Mouse (Mus musculus): ENCODE results near the gene Mpc1. TPM values are rescaled to one million over a fixed set of nuclear protein-coding genes. Genes with fewer than 3 reads are reported as not detected.
"Not testable (repeated sequence)": the region's sequence is repeated elsewhere in the genome, so short reads cannot be mapped to it uniquely, and the experiment has no call there.

Mpc1 gene
- total and polyA plus RNA-seq, 3 experiments = 17.5 to 89.6 (median 59.4) TPM

- ATAC-seq (ENCODE audit: extremely low read depth, insufficient number of reproducible peaks, low FRiP score, poor library complexity, severe bottlenecking) (no peak), DNase-seq (ENCODE audit: low spot score) (no peak)
- Histone ChIP-seq H3K36me3 (replicated peaks) (peaks cover 22% of the 10 kb centered on the region), H3K9me3 (replicated peaks) (no peaks in the 10 kb centered on the region), H3K4me3 (ENCODE audit: low read depth, low read length) (no peak overlapping the region), H3K4me1 (ENCODE audit: insufficient read depth, low read depth, low read length) (no peaks in the 10 kb centered on the region; the same call in 1 of the 2 replicates), H3K27me3 (ENCODE audit: insufficient read depth, low read length) (0 out of 2 replicates have a peak, but pooled peaks cover 2% of the 10 kb centered on the region)
- TF ChIP-seq POLR2AphosphoS5 (IDR thresholded peaks at IDR 0.05; ENCODE audit: insufficient replicate concordance, low read depth, low read length) = no peak
- no peak for TF ChIP-seq TAL1 (conservative IDR thresholded peaks at IDR 0.05; ENCODE audit: low read depth, low read length)
- no peak for TF ChIP-seq CTCF (IDR thresholded peaks at IDR 0.05; ENCODE audit: low read depth, low read length)
- TF ChIP-seq GATA1 (IDR thresholded peaks at IDR 0.05; ENCODE audit: borderline replicate concordance, low read length) = no peak
- TF ChIP-seq GATA2 (IDR thresholded peaks at IDR 0.05; ENCODE audit: borderline replicate concordance, low read depth, low read length) = no peak
Observed at GRCm38 (mm10) chr17:8303671-8304070, 21.0 kb downstream of the Mpc1 start.

- H3K4me3 ChIP-seq (ENCODE audit: low read depth, low read length) = no peak overlapping the region
- ATAC-seq (ENCODE audit: extremely low read depth, insufficient number of reproducible peaks, low FRiP score, poor library complexity, severe bottlenecking) = no peak
Observed at GRCm38 (mm10) chr17:8305801-8306200, 23.1 kb downstream of the Mpc1 start.

GRCm38 (mm10) chr17:8310838-8311614 is 28.3 kb downstream of the Mpc1 start, which contains the start of gene Sft2d1:
Gene Sft2d1, plus strand, starts transcription at chr17:8311102.
- H3K9me3 ChIP-seq (replicated peaks) = no peaks in the 10 kb centered on the region
- no peak for TF ChIP-seq CTCF (IDR thresholded peaks at IDR 0.05; ENCODE audit: low read depth, low read length)
- no peak for TF ChIP-seq POLR2AphosphoS5 (IDR thresholded peaks at IDR 0.05; ENCODE audit: insufficient replicate concordance, low read depth, low read length)
- no peak for TF ChIP-seq TAL1 (conservative IDR thresholded peaks at IDR 0.05; ENCODE audit: low read depth, low read length)
- TF ChIP-seq GATA2 (IDR thresholded peaks at IDR 0.05; ENCODE audit: borderline replicate concordance, low read depth, low read length) = no peak
- TF ChIP-seq GATA1 (IDR thresholded peaks at IDR 0.05; ENCODE audit: borderline replicate concordance, low read length) = no peak
- peak; percentile 95 for ATAC-seq (ENCODE audit: extremely low read depth, insufficient number of reproducible peaks, low FRiP score, poor library complexity, severe bottlenecking)
- peak; percentile 88 for DNase-seq (ENCODE audit: low spot score)
- H3K4me1 ChIP-seq (ENCODE audit: insufficient read depth, low read depth, low read length) = peaks cover 30% of the 10 kb centered on the region
- 0 out of 2 replicates have a peak, but pooled peaks cover 2% of the 10 kb centered on the region for H3K27me3 ChIP-seq (ENCODE audit: insufficient read depth, low read length)
- peaks cover 34% of the 10 kb centered on the region for H3K36me3 ChIP-seq (replicated peaks)
- H3K4me3 ChIP-seq (ENCODE audit: low read depth, low read length) = peak within 1 kb of the TSS; percentile 89

More at GRCm38 (mm10) chr17:8305801-8306200, 23.1 kb downstream of the Mpc1 start:
- no peak for DNase-seq (ENCODE audit: low spot score)
- TF ChIP-seq POLR2AphosphoS5 (IDR thresholded peaks at IDR 0.05; ENCODE audit: insufficient replicate concordance, low read depth, low read length) (no peak), GATA2 (IDR thresholded peaks at IDR 0.05; ENCODE audit: borderline replicate concordance, low read depth, low read length) (no peak), TAL1 (conservative IDR thresholded peaks at IDR 0.05; ENCODE audit: low read depth, low read length) (no peak), CTCF (IDR thresholded peaks at IDR 0.05; ENCODE audit: low read depth, low read length) (no peak), GATA1 (IDR thresholded peaks at IDR 0.05; ENCODE audit: borderline replicate concordance, low read length) (no peak)
- peaks cover 3% of the 10 kb centered on the region; the same call in 1 of the 2 replicates for H3K4me1 ChIP-seq (ENCODE audit: insufficient read depth, low read depth, low read length)
- H3K27me3 ChIP-seq (ENCODE audit: insufficient read depth, low read length) = 0 out of 2 replicates have a peak, but pooled peaks cover 2% of the 10 kb centered on the region
- peaks cover 2% of the 10 kb centered on the region for H3K36me3 ChIP-seq (replicated peaks)
- H3K9me3 ChIP-seq (replicated peaks) = no peaks in the 10 kb centered on the region

GRCm38 (mm10) chr17:8311751-8312150 is 29.0 kb downstream of the Mpc1 start:
- H3K36me3 ChIP-seq (replicated peaks) = peaks cover 41% of the 10 kb centered on the region
- no peaks in the 10 kb centered on the region for H3K9me3 ChIP-seq (replicated peaks)
- H3K4me1 ChIP-seq (ENCODE audit: insufficient read depth, low read depth, low read length) = peaks cover 33% of the 10 kb centered on the region
- ATAC-seq (ENCODE audit: extremely low read depth, insufficient number of reproducible peaks, low FRiP score, poor library complexity, severe bottlenecking) (no peak), DNase-seq (ENCODE audit: low spot score) (no peak)
- 0 out of 2 replicates have a peak, but pooled peaks cover 2% of the 10 kb centered on the region for H3K27me3 ChIP-seq (ENCODE audit: insufficient read depth, low read length)
- H3K4me3 ChIP-seq (ENCODE audit: low read depth, low read length) = peak overlapping the region; percentile 89
- no peak for TF ChIP-seq GATA2 (IDR thresholded peaks at IDR 0.05; ENCODE audit: borderline replicate concordance, low read depth, low read length)
- TF ChIP-seq TAL1 (conservative IDR thresholded peaks at IDR 0.05; ENCODE audit: low read depth, low read length) = no peak
- no peak for TF ChIP-seq CTCF (IDR thresholded peaks at IDR 0.05; ENCODE audit: low read depth, low read length)
- TF ChIP-seq GATA1 (IDR thresholded peaks at IDR 0.05; ENCODE audit: borderline replicate concordance, low read length) = no peak
- TF ChIP-seq POLR2AphosphoS5 (IDR thresholded peaks at IDR 0.05; ENCODE audit: insufficient replicate concordance, low read depth, low read length) = no peak

- DNase-seq (ENCODE audit: low spot score) (no peak), ATAC-seq (ENCODE audit: extremely low read depth, insufficient number of reproducible peaks, low FRiP score, poor library complexity, severe bottlenecking) (no peak)
- TF ChIP-seq CTCF (IDR thresholded peaks at IDR 0.05; ENCODE audit: low read depth, low read length) (no peak), POLR2AphosphoS5 (IDR thresholded peaks at IDR 0.05; ENCODE audit: insufficient replicate concordance, low read depth, low read length) (no peak), GATA1 (IDR thresholded peaks at IDR 0.05; ENCODE audit: borderline replicate concordance, low read length) (no peak), GATA2 (IDR thresholded peaks at IDR 0.05; ENCODE audit: borderline replicate concordance, low read depth, low read length) (no peak)
- H3K4me1 ChIP-seq (ENCODE audit: insufficient read depth, low read depth, low read length) = peaks cover 33% of the 10 kb centered on the region
- H3K36me3 ChIP-seq (replicated peaks) = peaks cover 60% of the 10 kb centered on the region
- H3K4me3 ChIP-seq (ENCODE audit: low read depth, low read length) = no peak overlapping the region
- H3K9me3 ChIP-seq (replicated peaks) = no peaks in the 10 kb centered on the region
- H3K27me3 ChIP-seq (ENCODE audit: insufficient read depth, low read length) = no peaks in the 10 kb centered on the region
Observed at GRCm38 (mm10) chr17:8313976-8314375, 31.3 kb downstream of the Mpc1 start.

GRCm38 (mm10) chr17:8316251-8316650 is 33.5 kb downstream of the Mpc1 start:
- Histone ChIP-seq H3K36me3 (replicated peaks) (peaks cover 76% of the 10 kb centered on the region), H3K4me3 (ENCODE audit: low read depth, low read length) (no peak overlapping the region), H3K9me3 (replicated peaks) (no peaks in the 10 kb centered on the region), H3K4me1 (ENCODE audit: insufficient read depth, low read depth, low read length) (peaks cover 36% of the 10 kb centered on the region), H3K27me3 (ENCODE audit: insufficient read depth, low read length) (no peaks in the 10 kb centered on the region)
- TF ChIP-seq GATA2 (IDR thresholded peaks at IDR 0.05; ENCODE audit: borderline replicate concordance, low read depth, low read length) = no peak
- TF ChIP-seq CTCF (IDR thresholded peaks at IDR 0.05; ENCODE audit: low read depth, low read length) = no peak
- TF ChIP-seq TAL1 (conservative IDR thresholded peaks at IDR 0.05; ENCODE audit: low read depth, low read length) = no peak
- no peak for TF ChIP-seq POLR2AphosphoS5 (IDR thresholded peaks at IDR 0.05; ENCODE audit: insufficient replicate concordance, low read depth, low read length)
- TF ChIP-seq GATA1 (IDR thresholded peaks at IDR 0.05; ENCODE audit: borderline replicate concordance, low read length) = no peak
- no peak for DNase-seq (ENCODE audit: low spot score)
- no peak for ATAC-seq (ENCODE audit: extremely low read depth, insufficient number of reproducible peaks, low FRiP score, poor library complexity, severe bottlenecking)

- DNase-seq (ENCODE audit: low spot score); ATAC-seq (ENCODE audit: extremely low read depth, insufficient number of reproducible peaks, low FRiP score, poor library complexity, severe bottlenecking): not testable (repeated sequence)
- H3K36me3 ChIP-seq (replicated peaks) = peaks cover 65% of the 10 kb centered on the region
Observed at GRCm38 (mm10) chr17:8326877-8327276, 44.2 kb downstream of the Mpc1 start.

More at GRCm38 (mm10) chr17:8326877-8327276, 44.2 kb downstream of the Mpc1 start:
- not testable (repeated sequence) for H3K27me3 ChIP-seq (ENCODE audit: insufficient read depth, low read length); H3K4me1 ChIP-seq (ENCODE audit: insufficient read depth, low read depth, low read length); H3K4me3 ChIP-seq (ENCODE audit: low read depth, low read length); H3K9me3 ChIP-seq (replicated peaks)
